Mouse (Mus musculus): ENCODE measurements at regions not wholly inside any gene's neighbourhood (a gene's known extent, or its start where the extent isn't known, plus 50 kb on each side); places are given as distances from the start of the nearest gene placed in this dataset.

- no peak overlapping the region for H3K4me3 ChIP-seq
- H3K27ac ChIP-seq = no peak overlapping the region
- TF ChIP-seq CTCF (conservative IDR thresholded peaks at IDR 0.05) = no peak
- DNase-seq (ENCODE audit: low spot score in 2 of 2) = no peak
Observed at GRCm38 (mm10) chr7:111313921-111314320, 231.1 kb upstream of the Eif4g2 start.

- DNase-seq (ENCODE audit: low spot score in 2 of 2) = no peak
- Histone ChIP-seq H3K4me3 (no peak overlapping the region), H3K27ac (no peak overlapping the region)
- peak; percentile 58 for TF ChIP-seq CTCF (conservative IDR thresholded peaks at IDR 0.05)
Observed at GRCm38 (mm10) chr7:111305196-111305595, 222.4 kb upstream of the Eif4g2 start.

- Histone ChIP-seq H3K27ac (peak overlapping the region; percentile 85), H3K4me3 (peak overlapping the region; percentile 7; the same call in 1 of the 2 replicates)
- peak; percentile 27 to 39 for DNase-seq (ENCODE audit: low spot score in 2 of 2)
- TF ChIP-seq CTCF (conservative IDR thresholded peaks at IDR 0.05) = no peak
Observed at GRCm38 (mm10) chr7:111301791-111302488, 219.1 kb upstream of the Eif4g2 start.

GRCm38 (mm10) chr7:111297174-111297902 lies 214.5 kb upstream of the Eif4g2 start:
- peak; percentile 24 to 40 for DNase-seq (ENCODE audit: low spot score in 2 of 2)
- TF ChIP-seq CTCF (conservative IDR thresholded peaks at IDR 0.05) = no peak
- no peak overlapping the region for H3K4me3 ChIP-seq
- peak overlapping the region; percentile 72 for H3K27ac ChIP-seq

- H3K27ac ChIP-seq = no peak overlapping the region
- no peak overlapping the region for H3K4me3 ChIP-seq
- TF ChIP-seq CTCF (conservative IDR thresholded peaks at IDR 0.05) = no peak
- no peak for DNase-seq (ENCODE audit: low spot score in 2 of 2)
Observed at GRCm38 (mm10) chr7:111283411-111283955, 200.7 kb upstream of the Eif4g2 start.

- TF ChIP-seq CTCF (conservative IDR thresholded peaks at IDR 0.05) = no peak
- no peak for DNase-seq (ENCODE audit: low spot score in 2 of 2)
- H3K4me3 ChIP-seq = no peak overlapping the region
- no peak overlapping the region for H3K27ac ChIP-seq
Observed at GRCm38 (mm10) chr7:111282314-111282713, 199.5 kb upstream of the Eif4g2 start.

GRCm38 (mm10) chr7:111277703-111278102 lies 194.9 kb upstream of the Eif4g2 start:
- Histone ChIP-seq H3K4me3 (no peak overlapping the region), H3K27ac (no peak overlapping the region)
- no peak for DNase-seq (ENCODE audit: low spot score in 2 of 2)
- no peak for TF ChIP-seq CTCF (conservative IDR thresholded peaks at IDR 0.05)

GRCm38 (mm10) chr7:111273839-111274238 lies 191.0 kb upstream of the Eif4g2 start:
- DNase-seq (ENCODE audit: low spot score in 2 of 2) = peak; percentile 26
- no peak for TF ChIP-seq CTCF (conservative IDR thresholded peaks at IDR 0.05)
- Histone ChIP-seq H3K4me3 (no peak overlapping the region), H3K27ac (0 out of 2 replicates have a peak overlapping the region, but pooled peaks have one; percentile 40)

- no peak for DNase-seq (ENCODE audit: low spot score in 2 of 2)
- Histone ChIP-seq H3K27ac (no peak overlapping the region), H3K4me3 (no peak overlapping the region)
- no peak for TF ChIP-seq CTCF (conservative IDR thresholded peaks at IDR 0.05)
Observed at GRCm38 (mm10) chr7:111270874-111271273, 188.0 kb upstream of the Eif4g2 start.

- DNase-seq (ENCODE audit: low spot score in 2 of 2) = no peak
- Histone ChIP-seq H3K4me3 (no peak overlapping the region), H3K27ac (no peak overlapping the region)
- no peak for TF ChIP-seq CTCF (conservative IDR thresholded peaks at IDR 0.05)
Observed at GRCm38 (mm10) chr7:111268197-111268596, 185.4 kb upstream of the Eif4g2 start.

- H3K27ac ChIP-seq = peak overlapping the region; percentile 18; the same call in 1 of the 2 replicates
- DNase-seq (ENCODE audit: low spot score in 2 of 2) = no peak
- TF ChIP-seq CTCF (conservative IDR thresholded peaks at IDR 0.05) = peak; percentile 68
- no peak overlapping the region for H3K4me3 ChIP-seq
Observed at GRCm38 (mm10) chr7:111263302-111263701, 180.5 kb upstream of the Eif4g2 start.

GRCm38 (mm10) chr7:111259630-111260574 lies 177.1 kb upstream of the Eif4g2 start:
- TF ChIP-seq CTCF (conservative IDR thresholded peaks at IDR 0.05) = no peak
- H3K4me3 ChIP-seq = no peak overlapping the region
- peak overlapping the region; percentile 69 for H3K27ac ChIP-seq
- no peak for DNase-seq (ENCODE audit: low spot score in 2 of 2)
